Mouse (Mus musculus): Measurements from ENCODE around the gene Rab20.

GRCm38 (mm10) chr8:11414304-11414703, 64.2 kb downstream of the Rab20 start:
- TF ChIP-seq CTCF (IDR thresholded peaks at IDR 0.05; ENCODE audit: extremely low read depth, insufficient read depth, insufficient read length, insufficient replicate concordance) (no peak), POLR2A (IDR thresholded peaks at IDR 0.05; ENCODE audit: low read depth, low read length) (no peak)

Data from spleen, adult 2 months (tissue).